Mouse (Mus musculus) stomach, postnatal 0 days (tissue): Measurements from ENCODE around the gene Gm19345.

Experiments used
- CTCF ChIP-seq: IDR thresholded peaks from 2 replicates; pipeline ENCODE4 v1.5.1; 2016; ENCODE audit warnings: antibody characterized with exemption, low read depth, mild to moderate bottlenecking, moderate library complexity
- EP300 ChIP-seq: optimal IDR thresholded peaks from 2 replicates; pipeline ENCODE3; 2016; ENCODE audit warnings: antibody characterized with exemption

DNA sequence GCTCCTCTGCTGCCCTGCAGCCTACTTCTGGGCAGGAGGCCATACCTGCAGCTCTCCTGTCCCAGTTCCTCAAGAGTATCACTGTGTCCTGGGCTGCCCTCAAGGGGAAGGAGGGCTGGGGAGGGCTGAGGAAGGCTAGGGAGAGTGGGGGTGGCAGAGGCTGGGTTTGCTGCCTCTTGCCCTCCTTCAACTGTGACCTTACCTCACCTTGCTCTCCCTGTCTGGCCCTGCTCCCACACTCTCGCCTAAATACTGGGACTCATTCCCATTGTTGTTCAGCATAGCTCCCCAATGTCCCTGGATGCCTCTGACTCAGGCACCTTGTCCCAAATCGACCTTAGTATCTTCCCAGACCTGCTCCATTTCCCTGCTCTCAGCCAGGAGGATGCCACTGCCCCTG, 12.4 kb downstream of the Gm19345 start:
- TF ChIP-seq CTCF (no peak), EP300 (no peak)
